Mouse (Mus musculus) embryo, embryonic 11 days (tissue): ENCODE measurements around the gene Cant1.
A peak's percentile ranks its signal among the peaks of the same experiment; 100 is the strongest.

Experiments
- DNase-seq: peaks from one replicate; pipeline ENCODE4 v3.0.0-alpha.2; 2015

The Cant1 gene

GRCm38 (mm10) chr11:118428944-118429709 is 10.2 kb upstream of the Cant1 start:
- no peak for DNase-seq

GRCm38 (mm10) chr11:118428460-118428868 is 9.6 kb upstream of the Cant1 start:
- no peak for DNase-seq

GRCm38 (mm10) chr11:118427986-118428385 is 9.1 kb upstream of the Cant1 start, which contains the start of gene C1qtnf1:
Gene C1qtnf1 (plus strand): TSS chr11:118428203.
- DNase-seq, result peak; percentile 61

GRCm38 (mm10) chr11:118427266-118427779 is 8.4 kb upstream of the Cant1 start:
- DNase-seq, result no peak

GRCm38 (mm10) chr11:118426765-118427164 is 7.9 kb upstream of the Cant1 start:
- DNase-seq, result no peak

- DNase-seq, result no peak
Measured at GRCm38 (mm10) chr11:118424621-118425335, 5.9 kb upstream of the Cant1 start.

- DNase-seq, result peak; percentile 93
Measured at GRCm38 (mm10) chr11:118423266-118423971, 4.5 kb upstream of the Cant1 start.

GRCm38 (mm10) chr11:118420261-118420660 is 1.4 kb upstream of the Cant1 start:
- DNase-seq, result no peak

- DNase-seq, result no peak
Measured at GRCm38 (mm10) chr11:118418442-118418833, 448 bp downstream of the Cant1 start.

- DNase-seq, result no peak
Measured at GRCm38 (mm10) chr11:118417496-118417895, 1.4 kb downstream of the Cant1 start.

- DNase-seq, result no peak
Measured at GRCm38 (mm10) chr11:118416046-118416445, 2.8 kb downstream of the Cant1 start.

GRCm38 (mm10) chr11:118415630-118416029 is 3.3 kb downstream of the Cant1 start:
- DNase-seq, result no peak

- no peak for DNase-seq
Measured at GRCm38 (mm10) chr11:118414270-118414669, 4.6 kb downstream of the Cant1 start.

- DNase-seq, result no peak
Measured at GRCm38 (mm10) chr11:118413055-118413454, 5.8 kb downstream of the Cant1 start.

GRCm38 (mm10) chr11:118412601-118413000 is 6.3 kb downstream of the Cant1 start:
- no peak for DNase-seq

- no peak for DNase-seq
Measured at GRCm38 (mm10) chr11:118411271-118411670, 7.6 kb downstream of the Cant1 start.

GRCm38 (mm10) chr11:118410479-118410878 is 8.4 kb downstream of the Cant1 start:
- no peak for DNase-seq

- no peak for DNase-seq
Measured at GRCm38 (mm10) chr11:118410073-118410444, 8.8 kb downstream of the Cant1 start.

- DNase-seq, result no peak
Measured at GRCm38 (mm10) chr11:118409106-118410072, 9.5 kb downstream of the Cant1 start.

- DNase-seq, result no peak
Measured at GRCm38 (mm10) chr11:118408051-118408740, 10.7 kb downstream of the Cant1 start.

- DNase-seq, result peak; percentile 28
Measured at GRCm38 (mm10) chr11:118407318-118407910, 11.5 kb downstream of the Cant1 start.
